Mouse (Mus musculus) C2C12 (cell line): ENCODE results near the gene Abhd14a.

Source experiments
- CEBPB ChIP-seq: IDR thresholded peaks from one replicate; pipeline ENCODE4 v1.6.1; 2011; ENCODE audit warnings: low read depth, mild to moderate bottlenecking, control low read depth, moderate library complexity
- CTCF ChIP-seq: IDR thresholded peaks from one replicate; pipeline ENCODE4 v1.5.1; 2011; ENCODE audit not compliant: control insufficient read depth, insufficient read depth, insufficient read length
- MAX ChIP-seq: IDR thresholded peaks from one replicate; pipeline ENCODE4 v1.6.1; 2011; ENCODE audit warnings: mild to moderate bottlenecking, control low read depth
- MYOD1 ChIP-seq: IDR thresholded peaks from one replicate; pipeline ENCODE4 v1.6.1; 2011; ENCODE audit warnings: low read depth; ENCODE audit not compliant: control insufficient read depth, insufficient read length
- MYOG ChIP-seq: IDR thresholded peaks from one replicate; pipeline ENCODE4 v1.6.1; 2011; ENCODE audit not compliant: control insufficient read depth, insufficient read length; ENCODE audit errors: extremely low read depth
- USF1 ChIP-seq: IDR thresholded peaks from one replicate; pipeline ENCODE4 v1.6.1; 2011; ENCODE audit warnings: low read depth, mild to moderate bottlenecking, control low read depth, moderate library complexity

DNA sequence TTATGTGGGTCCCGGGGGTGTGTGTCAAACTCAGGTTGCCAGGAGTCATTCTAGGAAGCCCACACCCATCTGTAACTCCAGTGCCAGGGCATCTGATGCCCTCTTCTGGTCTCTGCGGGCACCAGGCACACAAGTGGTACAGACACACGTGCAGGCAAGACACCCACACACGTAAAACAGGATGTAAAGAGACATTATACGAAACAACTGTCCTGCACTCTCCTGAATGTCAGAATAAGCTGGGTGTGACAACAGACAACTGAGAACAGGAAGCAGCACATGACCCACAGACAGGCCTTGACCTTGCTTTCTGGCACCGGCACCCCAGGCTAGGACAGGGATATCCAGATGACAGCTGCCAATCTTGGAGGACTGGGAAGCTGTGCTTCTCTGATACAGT is 21.8 kb upstream of the Abhd14a start:
- TF ChIP-seq CTCF (no peak), USF1 (no peak), CEBPB (no peak), MYOG (no peak), MYOD1 (no peak), MAX (no peak)
